Mouse (Mus musculus): Measurements from ENCODE around the gene Dlg2.

Dlg2 gene

GRCm38 (mm10) chr7:92197621-92198020, 1721.1 kb downstream of the Dlg2 start:
- DNase-seq = no peak

- DNase-seq = no peak
Observed at GRCm38 (mm10) chr7:92199131-92199530, 1722.7 kb downstream of the Dlg2 start.

- no peak for DNase-seq
Observed at GRCm38 (mm10) chr7:92210701-92211100, 1734.2 kb downstream of the Dlg2 start.

GRCm38 (mm10) chr7:92213751-92214150, 1737.3 kb downstream of the Dlg2 start:
- DNase-seq = peak in 1 of 2 experiments; percentile 2

- no peak for DNase-seq
Observed at GRCm38 (mm10) chr7:92218171-92218570, 1741.7 kb downstream of the Dlg2 start.

GRCm38 (mm10) chr7:92220619-92221018, 1744.1 kb downstream of the Dlg2 start:
- DNase-seq = no peak

- no peak for DNase-seq
Observed at GRCm38 (mm10) chr7:92234476-92235202, 1758.2 kb downstream of the Dlg2 start.

GRCm38 (mm10) chr7:92235541-92236031, 1759.1 kb downstream of the Dlg2 start:
- DNase-seq = no peak

GRCm38 (mm10) chr7:92240908-92241307, 1764.4 kb downstream of the Dlg2 start:
- no peak for DNase-seq

- no peak for DNase-seq
Observed at GRCm38 (mm10) chr7:92247594-92247993, 1771.1 kb downstream of the Dlg2 start.

- no peak for DNase-seq
Observed at GRCm38 (mm10) chr7:92248619-92249018, 1772.1 kb downstream of the Dlg2 start.

- no peak for DNase-seq
Observed at GRCm38 (mm10) chr7:92258148-92258547, 1781.7 kb downstream of the Dlg2 start.

GRCm38 (mm10) chr7:92258701-92259100, 1782.2 kb downstream of the Dlg2 start:
- DNase-seq = peak; percentile 32 to 74

- no peak for DNase-seq
Observed at GRCm38 (mm10) chr7:92264325-92264724, 1787.9 kb downstream of the Dlg2 start.

- no peak for DNase-seq
Observed at GRCm38 (mm10) chr7:92264964-92265363, 1788.5 kb downstream of the Dlg2 start.

GRCm38 (mm10) chr7:92275353-92275752, 1798.9 kb downstream of the Dlg2 start:
- peak in 1 of 2 experiments; percentile 14 for DNase-seq

- DNase-seq = no peak
Observed at GRCm38 (mm10) chr7:92277629-92278028, 1801.2 kb downstream of the Dlg2 start.

- DNase-seq = peak; percentile 4 to 34
Observed at GRCm38 (mm10) chr7:92280925-92281324, 1804.5 kb downstream of the Dlg2 start.

GRCm38 (mm10) chr7:92287058-92287457, 1810.6 kb downstream of the Dlg2 start:
- DNase-seq = no peak

GRCm38 (mm10) chr7:92288814-92289213, 1812.3 kb downstream of the Dlg2 start:
- no peak for DNase-seq

GRCm38 (mm10) chr7:92292918-92293518, 1816.5 kb downstream of the Dlg2 start:
- no peak for DNase-seq

GRCm38 (mm10) chr7:92301046-92301445, 1824.6 kb downstream of the Dlg2 start:
- no peak for DNase-seq

GRCm38 (mm10) chr7:92307634-92308033, 1831.2 kb downstream of the Dlg2 start:
- DNase-seq = no peak

- DNase-seq = no peak
Observed at GRCm38 (mm10) chr7:92308168-92308567, 1831.7 kb downstream of the Dlg2 start.
